Mouse (Mus musculus): ENCODE measurements around the gene Art5. TPM values are rescaled to one million over a fixed set of nuclear protein-coding genes. Genes with fewer than 3 reads are reported as not detected.

Art5 gene
- polyA plus RNA-seq, 1 experiment, result 0.33 TPM

GRCm38 (mm10) chr7:102082816-102083215 lies 26.5 kb downstream of the Art5 start, which contains the start of gene Trpc2:
Gene Trpc2, plus strand, starts transcription at chr7:102083116.
- Histone ChIP-seq H3K27me3 (replicated peaks; ENCODE audit: control insufficient read depth, insufficient read depth, low read length) (no peaks in the 10 kb centered on the region), H3K4me1 (ENCODE audit: control insufficient read depth, insufficient read depth, low read length) (no peaks in the 10 kb centered on the region), H3K4me3 (ENCODE audit: insufficient read depth, low read depth, low read length) (no peak within 1 kb of the TSS), H3K36me3 (ENCODE audit: control insufficient read depth, insufficient read depth, low read length) (0 out of 2 replicates have a peak, but pooled peaks cover 2% of the 10 kb centered on the region), H3K27ac (ENCODE audit: insufficient read depth, low read depth, low read length) (no peak within 1 kb of the TSS)
- WGBS, result 86% methylated on average over 5 of the region's 5 CpGs
- DNase-seq, result no peak
- TF ChIP-seq POLR2A (IDR thresholded peaks at IDR 0.05; ENCODE audit: low read depth, low read length) (no peak), CTCF (conservative IDR thresholded peaks at IDR 0.05; ENCODE audit: insufficient read depth, insufficient read length, low read depth, low read length) (no peak)

- TF ChIP-seq CTCF (conservative IDR thresholded peaks at IDR 0.05; ENCODE audit: insufficient read depth, insufficient read length, low read depth, low read length) (no peak), POLR2A (IDR thresholded peaks at IDR 0.05; ENCODE audit: low read depth, low read length) (no peak)
- Histone ChIP-seq H3K4me1 (ENCODE audit: control insufficient read depth, insufficient read depth, low read length) (no peaks in the 10 kb centered on the region), H3K27ac (ENCODE audit: insufficient read depth, low read depth, low read length) (no peak overlapping the region), H3K4me3 (ENCODE audit: insufficient read depth, low read depth, low read length) (no peak overlapping the region), H3K27me3 (replicated peaks; ENCODE audit: control insufficient read depth, insufficient read depth, low read length) (no peaks in the 10 kb centered on the region), H3K36me3 (ENCODE audit: control insufficient read depth, insufficient read depth, low read length) (0 out of 2 replicates have a peak, but pooled peaks cover 2% of the 10 kb centered on the region)
- 94% methylated on average over 5 of the region's 5 CpGs for WGBS
- DNase-seq, result no peak
Measured at GRCm38 (mm10) chr7:102081784-102082183, 27.5 kb downstream of the Art5 start.

GRCm38 (mm10) chr7:102080311-102080710 lies 29.0 kb downstream of the Art5 start:
- no peak for TF ChIP-seq POLR2A (IDR thresholded peaks at IDR 0.05; ENCODE audit: low read depth, low read length)
- TF ChIP-seq CTCF (conservative IDR thresholded peaks at IDR 0.05; ENCODE audit: insufficient read depth, insufficient read length, low read depth, low read length), result no peak
- WGBS, result 51% methylated on average over 8 of the region's 8 CpGs
- H3K36me3 ChIP-seq (ENCODE audit: control insufficient read depth, insufficient read depth, low read length), result 0 out of 2 replicates have a peak, but pooled peaks cover 2% of the 10 kb centered on the region

DNA sequence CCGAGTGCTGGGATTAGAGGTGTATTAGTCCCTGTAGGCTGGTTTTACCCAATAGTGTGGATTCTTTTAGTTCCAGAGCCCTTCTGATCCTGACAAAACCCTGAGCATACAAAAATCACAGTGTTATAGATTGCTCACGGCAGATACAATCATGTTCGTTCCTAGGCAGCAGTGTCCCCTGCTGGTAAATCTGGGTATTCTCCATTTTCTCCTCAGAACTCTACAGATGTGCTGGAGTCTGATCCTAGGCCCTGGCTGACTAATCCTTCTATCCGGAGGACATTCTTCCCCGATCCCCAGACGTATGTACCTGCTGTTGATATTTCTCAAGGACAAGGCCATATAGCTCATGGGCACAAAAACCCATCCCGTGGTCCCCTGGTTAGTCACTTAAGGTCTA lies 30.8 kb downstream of the Art5 start:
- Histone ChIP-seq H3K4me1 (ENCODE audit: control insufficient read depth, insufficient read depth, low read length) (no peaks in the 10 kb centered on the region), H3K36me3 (ENCODE audit: control insufficient read depth, insufficient read depth, low read length) (0 out of 2 replicates have a peak, but pooled peaks cover 2% of the 10 kb centered on the region), H3K27me3 (replicated peaks; ENCODE audit: control insufficient read depth, insufficient read depth, low read length) (no peaks in the 10 kb centered on the region), H3K4me3 (ENCODE audit: insufficient read depth, low read depth, low read length) (no peak overlapping the region), H3K27ac (ENCODE audit: insufficient read depth, low read depth, low read length) (no peak overlapping the region)
- DNase-seq, result peak; percentile 42
- WGBS, result 72% methylated on average over 7 of the region's 7 CpGs
- TF ChIP-seq CTCF (conservative IDR thresholded peaks at IDR 0.05; ENCODE audit: insufficient read depth, insufficient read length, low read depth, low read length) (peak; percentile 45), POLR2A (IDR thresholded peaks at IDR 0.05; ENCODE audit: low read depth, low read length) (no peak)

More at GRCm38 (mm10) chr7:102080311-102080710, 29.0 kb downstream of the Art5 start:
- Histone ChIP-seq H3K4me3 (ENCODE audit: insufficient read depth, low read depth, low read length) (peak overlapping the region; percentile 35; the same call in 1 of the 2 replicates), H3K27ac (ENCODE audit: insufficient read depth, low read depth, low read length) (peak overlapping the region; percentile 5; the same call in 1 of the 2 replicates), H3K27me3 (replicated peaks; ENCODE audit: control insufficient read depth, insufficient read depth, low read length) (no peaks in the 10 kb centered on the region), H3K4me1 (ENCODE audit: control insufficient read depth, insufficient read depth, low read length) (no peaks in the 10 kb centered on the region)
- DNase-seq, result peak; percentile 48

DNA sequence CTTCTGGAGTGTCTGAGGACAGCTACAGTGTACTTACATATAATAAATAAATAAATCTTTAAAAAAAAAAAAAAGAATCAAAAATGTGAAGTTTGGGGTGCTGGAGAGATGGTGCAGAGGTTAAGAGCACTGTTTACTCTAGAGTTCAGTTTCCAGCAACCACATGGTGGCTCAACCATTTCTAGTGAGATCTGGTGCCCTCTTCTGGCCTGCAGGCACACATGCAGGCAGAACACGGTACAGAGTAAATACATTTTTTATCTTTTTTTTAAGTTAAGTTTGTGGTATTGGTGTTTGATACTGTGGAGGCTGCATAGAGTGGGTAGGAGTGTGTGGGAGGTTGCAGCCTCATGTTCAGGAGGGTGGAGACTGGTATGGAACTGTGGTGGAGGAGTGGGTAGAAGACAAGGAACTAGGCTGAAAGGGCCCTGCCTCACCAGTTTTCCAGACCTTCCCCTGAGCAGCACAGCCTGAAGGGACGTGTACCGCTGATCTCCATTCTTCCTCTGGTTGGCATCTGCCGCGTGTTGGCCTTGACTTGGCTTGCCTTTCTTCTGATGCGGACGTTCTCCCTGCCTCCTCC lies 32.5 kb downstream of the Art5 start:
- H3K27me3 ChIP-seq (replicated peaks; ENCODE audit: control insufficient read depth, insufficient read depth, low read length), result no peaks in the 10 kb centered on the region
- 82% methylated on average over 7 of the region's 7 CpGs for WGBS
- H3K4me1 ChIP-seq (ENCODE audit: control insufficient read depth, insufficient read depth, low read length), result no peaks in the 10 kb centered on the region
- no peak overlapping the region for H3K4me3 ChIP-seq (ENCODE audit: insufficient read depth, low read depth, low read length)
- DNase-seq, result peak; percentile 33
- TF ChIP-seq CTCF (conservative IDR thresholded peaks at IDR 0.05; ENCODE audit: insufficient read depth, insufficient read length, low read depth, low read length) (peak; percentile 73), POLR2A (IDR thresholded peaks at IDR 0.05; ENCODE audit: low read depth, low read length) (no peak)
- H3K27ac ChIP-seq (ENCODE audit: insufficient read depth, low read depth, low read length), result no peak overlapping the region
- H3K36me3 ChIP-seq (ENCODE audit: control insufficient read depth, insufficient read depth, low read length), result peaks cover 3% of the 10 kb centered on the region; the same call in 1 of the 2 replicates

DNA sequence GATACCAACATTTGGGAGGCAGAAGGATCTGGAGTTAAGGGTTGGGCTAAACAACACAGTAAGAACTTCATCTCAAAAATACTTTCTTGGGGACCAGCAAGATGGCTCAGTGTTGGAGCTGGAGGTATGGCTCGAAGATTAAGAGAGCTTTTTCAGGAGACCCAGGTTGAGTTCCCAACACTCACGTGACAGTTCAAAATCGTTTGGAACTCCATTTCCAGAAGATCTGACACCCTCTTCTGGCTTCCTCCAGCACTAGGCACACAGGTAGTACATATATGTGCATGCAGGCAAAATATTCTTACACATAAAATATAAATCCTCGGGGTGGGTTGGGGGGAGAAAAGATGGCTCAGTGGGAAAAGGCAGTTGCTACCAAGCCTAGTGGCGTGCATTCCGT lies 42.9 kb downstream of the Art5 start:
- Histone ChIP-seq H3K4me1 (ENCODE audit: control insufficient read depth, insufficient read depth, low read length) (peaks cover 2% of the 10 kb centered on the region; the same call in 1 of the 2 replicates), H3K27ac (ENCODE audit: insufficient read depth, low read depth, low read length) (no peak overlapping the region), H3K27me3 (replicated peaks; ENCODE audit: control insufficient read depth, insufficient read depth, low read length) (no peaks in the 10 kb centered on the region), H3K4me3 (ENCODE audit: insufficient read depth, low read depth, low read length) (no peak overlapping the region), H3K36me3 (ENCODE audit: control insufficient read depth, insufficient read depth, low read length) (no peaks in the 10 kb centered on the region)
- 55% methylated on average over 6 of the region's 6 CpGs for WGBS
- no peak for DNase-seq
- TF ChIP-seq CTCF (conservative IDR thresholded peaks at IDR 0.05; ENCODE audit: insufficient read depth, insufficient read length, low read depth, low read length) (no peak), POLR2A (IDR thresholded peaks at IDR 0.05; ENCODE audit: low read depth, low read length) (no peak)

GRCm38 (mm10) chr7:102065046-102065891 lies 44.0 kb downstream of the Art5 start, which contains the start of the genes Rnf121, Xndc1 and Xntrpc:
Gene Rnf121, minus strand, starts transcription at chr7:102065469.
Gene Xndc1, plus strand, starts transcription at chr7:102065511.
Gene Xntrpc, plus strand, starts transcription at chr7:102065713.
- no peaks in the 10 kb centered on the region for H3K36me3 ChIP-seq (ENCODE audit: control insufficient read depth, insufficient read depth, low read length)
- TF ChIP-seq CTCF (conservative IDR thresholded peaks at IDR 0.05; ENCODE audit: insufficient read depth, insufficient read length, low read depth, low read length) (no peak), POLR2A (IDR thresholded peaks at IDR 0.05; ENCODE audit: low read depth, low read length) (no peak)
- no peaks in the 10 kb centered on the region for H3K27me3 ChIP-seq (replicated peaks; ENCODE audit: control insufficient read depth, insufficient read depth, low read length)
- peak within 1 kb of the TSS; percentile 84 for H3K27ac ChIP-seq (ENCODE audit: insufficient read depth, low read depth, low read length)
- H3K4me3 ChIP-seq (ENCODE audit: insufficient read depth, low read depth, low read length), result peak within 1 kb of the TSS; percentile 69
- H3K4me1 ChIP-seq (ENCODE audit: control insufficient read depth, insufficient read depth, low read length), result peaks cover 2% of the 10 kb centered on the region; the same call in 1 of the 2 replicates
- DNase-seq, result peak; percentile 96
- under 1% methylated on average over 56 of the region's 56 CpGs for WGBS

Data from kidney, adult 2 months (tissue).